Mouse (Mus musculus): ENCODE data around the gene Tmbim4.

Gene Tmbim4

GRCm38 (mm10) chr10:120197061-120197835, 4.1 kb upstream of the Tmbim4 start:
- in situ Hi-C loops (cut with MboI, MseI): no loop called here

GRCm38 (mm10) chr10:120201961-120202402, 592 bp downstream of the Tmbim4 start, which contains the start of gene Irak3:
Gene Irak3 (minus strand): TSS chr10:120202130.
- in situ Hi-C loops (cut with MboI, MseI): loop anchor here (10.0 kb wide), 1 partner anchor 87 kb away; the partner anchor contains the start of gene Helb

GRCm38 (mm10) chr10:120202467-120203250, 1.3 kb downstream of the Tmbim4 start:
- in situ Hi-C loops (cut with MboI, MseI): loop anchor here (10.0 kb wide), 1 partner anchor 88 kb away; the partner anchor contains the start of gene Helb

- in situ Hi-C loops (cut with MboI, MseI): loop anchor here (10.0 kb wide), 1 partner anchor 90 kb away; the partner anchor contains the start of gene Helb
Measured at GRCm38 (mm10) chr10:120204591-120205210, 3.3 kb downstream of the Tmbim4 start.

- in situ Hi-C loops (cut with MboI, MseI): loop anchor here (10.0 kb wide), 1 partner anchor 93 kb away; the partner anchor contains the start of gene Helb
Measured at GRCm38 (mm10) chr10:120208015-120208414, 6.6 kb downstream of the Tmbim4 start.

- in situ Hi-C loops (cut with MboI, MseI): loop anchor here (10.0 kb wide), 1 partner anchor 94 kb away; the partner anchor contains the start of gene Helb
Measured at GRCm38 (mm10) chr10:120208575-120209538, 7.5 kb downstream of the Tmbim4 start.

GRCm38 (mm10) chr10:120209539-120209925, 8.1 kb downstream of the Tmbim4 start:
- in situ Hi-C loops (cut with MboI, MseI): loop anchor here (10.0 kb wide), 1 partner anchor 95 kb away; the partner anchor contains the start of gene Helb

- in situ Hi-C loops (cut with MboI, MseI): no loop called here
Measured at GRCm38 (mm10) chr10:120210096-120210495, 8.7 kb downstream of the Tmbim4 start.

GRCm38 (mm10) chr10:120217099-120217498, 15.7 kb downstream of the Tmbim4 start:
- in situ Hi-C loops (cut with MboI, MseI): loop anchor here (5.0 kb wide), 1 partner anchor 1345 kb away; the partner anchor contains the start of gene Dyrk2

- in situ Hi-C loops (cut with MboI, MseI): loop anchor here (5.0 kb wide), 1 partner anchor 1347 kb away; the partner anchor contains the start of gene Dyrk2
Measured at GRCm38 (mm10) chr10:120218996-120219395, 17.6 kb downstream of the Tmbim4 start.

GRCm38 (mm10) chr10:120219578-120220359, 18.4 kb downstream of the Tmbim4 start:
- in situ Hi-C loops (cut with MboI, MseI): loop anchor here (5.0 kb wide), 1 partner anchor 1347 kb away; the partner anchor contains the start of gene Dyrk2

GRCm38 (mm10) chr10:120220776-120221175, 19.4 kb downstream of the Tmbim4 start:
- in situ Hi-C loops (cut with MboI, MseI): no loop called here

GRCm38 (mm10) chr10:120226871-120227661, 25.7 kb downstream of the Tmbim4 start, which contains the start of gene Llph:
Gene Llph (plus strand): TSS chr10:120227070.
- in situ Hi-C loops (cut with MboI, MseI): loop anchor here (5.0 kb wide), 1 partner anchor 1280 kb away; no protein-coding TSS in a partner anchor

GRCm38 (mm10) chr10:120231718-120232117, 30.3 kb downstream of the Tmbim4 start:
- in situ Hi-C loops (cut with MboI, MseI): no loop called here

GRCm38 (mm10) chr10:120233655-120234367, 32.4 kb downstream of the Tmbim4 start:
- in situ Hi-C loops (cut with MboI, MseI): no loop called here

- in situ Hi-C loops (cut with MboI, MseI): no loop called here
Measured at GRCm38 (mm10) chr10:120236855-120237254, 35.5 kb downstream of the Tmbim4 start.

GRCm38 (mm10) chr10:120238241-120238640, 36.9 kb downstream of the Tmbim4 start:
- in situ Hi-C loops (cut with MboI, MseI): no loop called here

- in situ Hi-C loops (cut with MboI, MseI): no loop called here
Measured at GRCm38 (mm10) chr10:120239476-120239875, 38.1 kb downstream of the Tmbim4 start.
